8 mouse cellular contexts compared by ENCODE assay signal in genomic region chr19:31083761-31084160, GRCm38 (mm10). TPM values are rescaled to one million over a fixed set of nuclear protein-coding genes. Genes with fewer than 3 reads are reported as not detected.
DNase-seq lines count a peak whose midpoint lies in the region; ATAC-seq and TF ChIP-seq lines count a peak whose summit lies in the region.

No protein-coding gene starts in this region.

- peaks cover 18% of the 10 kb centered on the region for H3K4me1 ChIP-seq in heart, embryonic 10.5 days
- H3K4me1 ChIP-seq in ES-Bruce4 (ENCODE audit: control insufficient read depth, insufficient read depth, low read length) = no peaks in the 10 kb centered on the region
- H3K4me1 ChIP-seq in embryonic facial prominence, embryonic 14.5 days (ENCODE audit: control insufficient read depth, insufficient read depth, low read length) = peaks cover 17% of the 10 kb centered on the region
- H3K4me1 ChIP-seq in intestine, embryonic 15.5 days (replicated peaks) = peaks cover 12% of the 10 kb centered on the region; the same call in 1 of the 2 replicates
- peaks cover 29% of the 10 kb centered on the region for H3K4me1 ChIP-seq in neural tube, embryonic 13.5 days (replicated peaks)

- peak overlapping the region; percentile 85 for H3K4me3 ChIP-seq in heart, embryonic 10.5 days
- H3K4me3 ChIP-seq in ES-Bruce4 (ENCODE audit: low read depth, low read length) = peak overlapping the region; percentile 76
- peak overlapping the region; percentile 62 for H3K4me3 ChIP-seq in embryonic facial prominence, embryonic 14.5 days (ENCODE audit: low read depth, low read length)
- peak overlapping the region; percentile 58 for H3K4me3 ChIP-seq in intestine, embryonic 15.5 days (replicated peaks)
- H3K4me3 ChIP-seq in neural tube, embryonic 13.5 days = peak overlapping the region; percentile 79

- peak overlapping the region; percentile 80 for H3K9ac ChIP-seq in ES-Bruce4 (ENCODE audit: low read depth, poor library complexity, severe bottlenecking)
- H3K9ac ChIP-seq in embryonic facial prominence, embryonic 14.5 days (ENCODE audit: low read depth, low read length) = peak overlapping the region; percentile 79; the same call in 1 of the 2 replicates
- no peak overlapping the region for H3K9ac ChIP-seq in intestine, embryonic 15.5 days
- H3K9ac ChIP-seq in neural tube, embryonic 13.5 days = peak overlapping the region; percentile 85

- H3K27ac ChIP-seq in heart, embryonic 10.5 days = peak overlapping the region; percentile 93; the same call in 1 of the 2 replicates
- no peak overlapping the region for H3K27ac ChIP-seq in ES-Bruce4 (ENCODE audit: insufficient read depth, low read length)
- H3K27ac ChIP-seq in embryonic facial prominence, embryonic 14.5 days (replicated peaks; ENCODE audit: low read depth, low read length) = no peak overlapping the region
- H3K27ac ChIP-seq in intestine, embryonic 15.5 days = no peak overlapping the region
- no peak overlapping the region for H3K27ac ChIP-seq in neural tube, embryonic 13.5 days (replicated peaks)

- peak overlapping the region; percentile 82 for H3K4me2 ChIP-seq in embryonic facial prominence, embryonic 14.5 days (ENCODE audit: low read depth, low read length)
- H3K4me2 ChIP-seq in intestine, embryonic 15.5 days (replicated peaks) = peak overlapping the region; percentile 78
- peak overlapping the region; percentile 95 for H3K4me2 ChIP-seq in neural tube, embryonic 13.5 days

- intact Hi-C loops in heart, postnatal 25 days (cut with DNase I) = loop anchor here (10.0 kb wide), 1 partner anchor 681 kb away; the partner anchor contains the start of gene Prkg1
- intact Hi-C loops in gastrocnemius, postnatal 36 days (cut with DNase I) = no loop called here

- no peaks in the 10 kb centered on the region for H3K27me3 ChIP-seq in heart, embryonic 10.5 days (ENCODE audit: insufficient read depth, poor library complexity, severe bottlenecking)
- no peaks in the 10 kb centered on the region for H3K27me3 ChIP-seq in ES-Bruce4 (ENCODE audit: control insufficient read depth, insufficient read depth, low read length, poor library complexity, severe bottlenecking)
- no peaks in the 10 kb centered on the region for H3K27me3 ChIP-seq in embryonic facial prominence, embryonic 14.5 days (replicated peaks; ENCODE audit: control insufficient read depth, insufficient read depth, low read length)
- H3K27me3 ChIP-seq in intestine, embryonic 15.5 days (replicated peaks) = no peaks in the 10 kb centered on the region
- H3K27me3 ChIP-seq in neural tube, embryonic 13.5 days = no peaks in the 10 kb centered on the region

- H3K36me3 ChIP-seq in heart, embryonic 10.5 days = peaks cover 38% of the 10 kb centered on the region
- peaks cover 20% of the 10 kb centered on the region for H3K36me3 ChIP-seq in ES-Bruce4 (ENCODE audit: control insufficient read depth, insufficient read depth, low read length, poor library complexity, severe bottlenecking)
- peaks cover 38% of the 10 kb centered on the region for H3K36me3 ChIP-seq in embryonic facial prominence, embryonic 14.5 days (ENCODE audit: control insufficient read depth, insufficient read depth, low read length)
- peaks cover 18% of the 10 kb centered on the region for H3K36me3 ChIP-seq in intestine, embryonic 15.5 days
- peaks cover 44% of the 10 kb centered on the region for H3K36me3 ChIP-seq in neural tube, embryonic 13.5 days

- H3K9me3 ChIP-seq in heart, embryonic 10.5 days = no peaks in the 10 kb centered on the region
- no peaks in the 10 kb centered on the region for H3K9me3 ChIP-seq in ES-Bruce4 (replicated peaks; ENCODE audit: control insufficient read depth, insufficient read depth, low read length, poor library complexity, severe bottlenecking)
- H3K9me3 ChIP-seq in embryonic facial prominence, embryonic 14.5 days (ENCODE audit: control insufficient read depth, low read length) = peaks cover 13% of the 10 kb centered on the region; the same call in 1 of the 2 replicates
- no peaks in the 10 kb centered on the region for H3K9me3 ChIP-seq in intestine, embryonic 15.5 days
- no peaks in the 10 kb centered on the region for H3K9me3 ChIP-seq in neural tube, embryonic 13.5 days

- ATAC-seq in embryonic facial prominence, embryonic 14.5 days (ENCODE audit: low read depth) = no peak
- no peak for ATAC-seq in intestine, embryonic 15.5 days
- no peak for ATAC-seq in neural tube, embryonic 13.5 days (ENCODE audit: low read depth)
- no peak for ATAC-seq in inflammation-experienced regulatory T-cells, adult 6 months

- no peak for TF ChIP-seq CTCF in ES-Bruce4 (IDR thresholded peaks at IDR 0.05; ENCODE audit: low read depth, low read length)

- 96% methylated on average over 8 of the region's 8 CpGs for WGBS in heart, embryonic 10.5 days
- 96% methylated on average over 8 of the region's 8 CpGs for WGBS in embryonic facial prominence, embryonic 14.5 days
- 95% methylated on average over 8 of the region's 8 CpGs for WGBS in intestine, embryonic 15.5 days
- 93% methylated on average over 8 of the region's 8 CpGs for WGBS in neural tube, embryonic 13.5 days

- no peak for TF ChIP-seq EP300 in ES-Bruce4 (IDR thresholded peaks at IDR 0.05; ENCODE audit: insufficient read depth, low read depth, low read length)

- TF ChIP-seq POLR2A in ES-Bruce4 (IDR thresholded peaks at IDR 0.05; ENCODE audit: insufficient read depth, low read length) = no peak

- no peak for DNase-seq in heart, embryonic 10.5 days (ENCODE audit: low spot score)
- no peak for DNase-seq in heart, postnatal 25 days (ENCODE audit: low spot score)
- DNase-seq in embryonic facial prominence, embryonic 14.5 days (ENCODE audit: low spot score) = no peak
- DNase-seq in gastrocnemius, postnatal 36 days = no peak

RNA-seq across cellular contexts. Expression of gene Cstf2t, which starts 1.1 kb away (rescaled TPM):
- polyA plus RNA-seq in heart, embryonic 10.5 days (2016; fragmentation: Nextera tagmentation; extraction: Ambion mirVana) = 42.7 and 42.8 TPM in 2 replicates
- 10 to 100 TPM; 26.6 to 32.2 TPM for total RNA-seq in heart, postnatal 25 days (2021)
- polyA plus RNA-seq in ES-Bruce4 (2011; ENCODE audit: insufficient read depth, insufficient read length, low read depth, missing spikeins) = 24.9 and 26.4 TPM in 2 replicates
- 33.2 and 39.8 TPM in 2 replicates for polyA plus RNA-seq in embryonic facial prominence, embryonic 14.5 days (2014; fragmentation: Nextera tagmentation; extraction: Ambion mirVana)
- 34.2 and 38.5 TPM in 2 replicates for polyA plus RNA-seq in intestine, embryonic 15.5 days (2015; fragmentation: Nextera tagmentation; extraction: Ambion mirVana)
- polyA plus RNA-seq in neural tube, embryonic 13.5 days (2015; fragmentation: Nextera tagmentation; extraction: Ambion mirVana) = 66.6 and 71.9 TPM in 2 replicates
- 10 to 100 TPM; 14.3 to 16.2 (median 15.9) TPM for polyA plus RNA-seq in inflammation-experienced regulatory T-cells, adult 6 months (2017; shearing (Covaris generic))
- total RNA-seq in gastrocnemius, postnatal 36 days (2021) = 10 to 100 TPM; 13.6 to 17.7 TPM
